Mouse (Mus musculus) MEL (cell line): ENCODE results near the gene Nisch. TPM values are rescaled to one million over a fixed set of nuclear protein-coding genes. Genes with fewer than 3 reads are reported as not detected.

Source experiments
- DNase-seq: peaks from one replicate; pipeline ENCODE4 v3.0.0; 2011; ENCODE audit warnings: low read depth, low spot score
- H3K27ac ChIP-seq: 2 replicates; pipeline ENCODE4 v1.5.1; 2012; ENCODE audit warnings: low read depth, mild to moderate bottlenecking, control low read depth, low read length, moderate library complexity; ENCODE audit not compliant: control insufficient read depth
- H3K27me3 ChIP-seq, 2 experiments: fragments of 150-350 bp in 1 of 2; sonication (generic) in 1 of 2; 2 replicates each; pipeline ENCODE4 v1.6.1; 2012; ENCODE audit warnings: low read length in 2 of 2, mild to moderate bottlenecking in 2 of 2, improper control_type of control experiment in 1 of 2, moderate library complexity in 1 of 2; ENCODE audit not compliant: insufficient read depth in 2 of 2, control insufficient read depth in 1 of 2
- H3K36me3 ChIP-seq, 2 experiments: 2 replicates each; pipeline ENCODE4 v1.6.1; 2012 to 2014; ENCODE audit warnings: low read length in 2 of 2, improper control_type of control experiment in 1 of 2, inconsistent platforms in 1 of 2, mild to moderate bottlenecking in 1 of 2; ENCODE audit not compliant: insufficient read depth in 2 of 2, control insufficient read depth in 1 of 2
- H3K4me1 ChIP-seq, 2 experiments: fragments of 150-350 bp in 1 of 2; sonication (generic) in 1 of 2; 2 replicates each; pipeline ENCODE4 v1.6.1; 2012; ENCODE audit warnings: low read length in 2 of 2, improper control_type of control experiment in 1 of 2, mild to moderate bottlenecking in 1 of 2; ENCODE audit not compliant: insufficient read depth in 2 of 2, control insufficient read depth in 1 of 2
- H3K4me3 ChIP-seq, 2 experiments: fragments of 150-350 bp in 1 of 2; sonication (generic) in 1 of 2; 2 replicates each; pipeline ENCODE4 v1.5.1; 2012; ENCODE audit warnings: low read depth in 2 of 2, low read length in 2 of 2, mild to moderate bottlenecking in 2 of 2, moderate library complexity in 2 of 2, control low read depth in 1 of 2, improper control_type of control experiment in 1 of 2; ENCODE audit not compliant: control insufficient read depth in 1 of 2, insufficient read depth in 1 of 2
- H3K79me2 ChIP-seq: 2 replicates; pipeline ENCODE4 v1.6.1; 2012; ENCODE audit warnings: mild to moderate bottlenecking, low read length, moderate library complexity; ENCODE audit not compliant: control insufficient read depth, poor library complexity, insufficient read depth
- H3K9ac ChIP-seq: 2 replicates; pipeline ENCODE4 v1.6.1; 2012; ENCODE audit warnings: low read depth, mild to moderate bottlenecking, control low read depth, low read length, moderate library complexity; ENCODE audit not compliant: control insufficient read depth, poor library complexity, severe bottlenecking
- H3K9me3 ChIP-seq: fragments of 150-350 bp; sonication (generic); replicated peaks from 2 replicates; pipeline ENCODE4 v1.6.1; 2012; ENCODE audit warnings: mild to moderate bottlenecking, low read length, improper control_type of control experiment, moderate library complexity; ENCODE audit not compliant: insufficient read depth
- BHLHE40 ChIP-seq: IDR thresholded peaks from 2 replicates; pipeline ENCODE4 v1.6.1; 2012; ENCODE audit warnings: low read depth, mild to moderate bottlenecking, inconsistent platforms, low read length, improper control_type of control experiment, borderline replicate concordance
- CHD1 ChIP-seq: IDR thresholded peaks from 2 replicates; pipeline ENCODE4 v1.6.1; 2012; ENCODE audit warnings: low read depth, mild to moderate bottlenecking, inconsistent platforms, low read length, improper control_type of control experiment
- CTCF ChIP-seq, 3 experiments: IDR thresholded peaks in 2 of 3; conservative IDR thresholded peaks in 1 of 3; 2 replicates each; pipeline ENCODE4 v1.5.1; 2011 to 2012; ENCODE audit warnings: low read length in 3 of 3, low read depth in 2 of 3, mild to moderate bottlenecking in 2 of 3, improper control_type of control experiment in 1 of 3, inconsistent platforms in 1 of 3, mixed read lengths in 1 of 3, moderate library complexity in 1 of 3; ENCODE audit not compliant: control insufficient read depth in 1 of 3, insufficient read depth in 1 of 3, poor library complexity in 1 of 3, severe bottlenecking in 1 of 3
- GATA1 ChIP-seq: IDR thresholded peaks from 2 replicates; pipeline ENCODE4 v1.6.1; 2011; ENCODE audit warnings: low read depth, low read length, improper control_type of control experiment
- HCFC1 ChIP-seq: IDR thresholded peaks from 2 replicates; pipeline ENCODE4 v1.6.1; 2012; ENCODE audit warnings: low read depth, mild to moderate bottlenecking, inconsistent platforms, low read length, improper control_type of control experiment, moderate library complexity
- JUND ChIP-seq: IDR thresholded peaks from 2 replicates; pipeline ENCODE4 v1.6.1; 2011; ENCODE audit warnings: low read depth, mild to moderate bottlenecking, improper control_type of control experiment, low read length
- KAT2A ChIP-seq: conservative IDR thresholded peaks from 2 replicates; pipeline ENCODE4 v1.6.1; 2012; ENCODE audit warnings: low read depth, low read length, improper control_type of control experiment, inconsistent platforms
- MAZ ChIP-seq: IDR thresholded peaks from 2 replicates; pipeline ENCODE4 v1.6.1; 2012; ENCODE audit warnings: low read depth, mild to moderate bottlenecking, inconsistent platforms, low read length, improper control_type of control experiment
- MEF2A ChIP-seq: IDR thresholded peaks from 2 replicates; pipeline ENCODE4 v1.6.1; 2014; ENCODE audit warnings: low read depth, mild to moderate bottlenecking, inconsistent platforms, low read length, improper control_type of control experiment; ENCODE audit not compliant: poor library complexity, insufficient replicate concordance, severe bottlenecking; ENCODE audit errors: extremely low read depth
- MYC ChIP-seq: IDR thresholded peaks from 2 replicates; pipeline ENCODE4 v1.6.1; 2011; ENCODE audit warnings: low read depth, mild to moderate bottlenecking, low read length, improper control_type of control experiment, moderate library complexity
- NELFE ChIP-seq: IDR thresholded peaks from 2 replicates; pipeline ENCODE4 v1.6.1; 2011; ENCODE audit warnings: low read depth, low read length, improper control_type of control experiment
- RAD21 ChIP-seq: IDR thresholded peaks from 2 replicates; pipeline ENCODE4 v1.6.1; 2011; ENCODE audit warnings: mild to moderate bottlenecking, low read depth, low read length, improper control_type of control experiment
- UBTF ChIP-seq: IDR thresholded peaks from 2 replicates; pipeline ENCODE4 v1.6.1; 2012; ENCODE audit warnings: low read depth, mild to moderate bottlenecking, inconsistent platforms, low read length, improper control_type of control experiment, moderate library complexity, borderline replicate concordance; ENCODE audit not compliant: insufficient read depth
- USF1 ChIP-seq: IDR thresholded peaks from 2 replicates; pipeline ENCODE4 v1.6.1; 2014; ENCODE audit warnings: low read depth, mild to moderate bottlenecking, inconsistent platforms, low read length, improper control_type of control experiment, moderate library complexity
- ZC3H11A ChIP-seq: IDR thresholded peaks from 2 replicates; pipeline ENCODE4 v1.6.1; 2012; ENCODE audit warnings: low read depth, mild to moderate bottlenecking, inconsistent platforms, low read length, improper control_type of control experiment
- ZMIZ1 ChIP-seq: IDR thresholded peaks from 2 replicates; pipeline ENCODE4 v1.6.1; 2012; ENCODE audit warnings: low read depth, mild to moderate bottlenecking, inconsistent platforms, low read length, improper control_type of control experiment, moderate library complexity
- ZNF384 ChIP-seq: IDR thresholded peaks from 2 replicates; pipeline ENCODE4 v1.6.1; 2012; ENCODE audit warnings: low read depth, mild to moderate bottlenecking, inconsistent platforms, low read length, improper control_type of control experiment
- polyA plus RNA-seq, 2 experiments: library from polyadenylated mRNA; stranded (reverse) in 1 of 2; unstranded in 1 of 2; fragments of >175 nt in 1 of 2; fragments of >200 nt in 1 of 2; gene quantifications; 2 replicates each; pipeline versions ENCODE4 v1.2.1 to v1.2.4; 2012; ENCODE audit warnings: low replicate concordance in 2 of 2, low read depth in 1 of 2; ENCODE audit not compliant: insufficient read length in 2 of 2, insufficient read depth in 1 of 2, missing spikeins in 1 of 2
- total RNA-seq: library from RNA; depleted of rRNA; stranded (reverse); fragments of 300-350 nt; gene quantifications from 2 replicates; pipeline ENCODE4 v1.2.3, GENCODE M21; 2012

Gene Nisch
- total and polyA plus RNA-seq, 3 experiments = 53.0 to 154 TPM; not detected in 1

DNA sequence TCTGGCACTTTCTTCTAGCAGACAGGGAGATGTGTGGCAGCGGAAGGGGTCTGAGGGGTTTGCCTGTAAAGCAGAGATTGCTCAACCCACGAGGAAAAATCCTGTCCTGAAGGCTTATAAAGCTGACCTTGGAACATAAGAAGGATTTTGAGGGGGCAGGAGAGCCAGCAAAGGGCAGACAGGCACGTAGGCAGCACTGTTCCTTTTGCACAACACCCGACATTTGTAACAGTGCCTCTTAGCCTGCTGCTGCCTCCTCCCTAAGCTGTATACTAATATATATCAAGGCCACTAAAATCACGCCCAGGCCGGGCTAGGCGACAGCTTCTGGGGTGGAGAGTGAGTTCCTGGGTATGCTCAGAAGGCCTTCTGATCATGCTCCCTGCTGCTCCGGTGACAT is 13.7 kb upstream of the Nisch start:
- no peak overlapping the region for H3K9ac ChIP-seq
- H3K27me3 ChIP-seq = peaks cover 4 to 8% of the 10 kb centered on the region in 2 experiments
- no peak overlapping the region for H3K4me3 ChIP-seq
- DNase-seq = no peak
- no peaks in the 10 kb centered on the region for H3K4me1 ChIP-seq
- H3K9me3 ChIP-seq = no peaks in the 10 kb centered on the region
- no peaks in the 10 kb centered on the region for H3K79me2 ChIP-seq
- no peak for TF ChIP-seq JUND
- no peak for TF ChIP-seq NELFE
- TF ChIP-seq ZNF384 = no peak
- no peak for TF ChIP-seq GATA1
- TF ChIP-seq UBTF = no peak
- no peak for TF ChIP-seq HCFC1
- TF ChIP-seq MYC = no peak
- TF ChIP-seq ZMIZ1 = no peak
- TF ChIP-seq MEF2A = no peak
- TF ChIP-seq ZC3H11A = no peak
- TF ChIP-seq CTCF (IDR thresholded peaks at IDR 0.05 in 2 of 3, conservative IDR thresholded peaks at IDR 0.05 in 1 of 3; ENCODE audit: control insufficient read depth in 1 of 3, insufficient read depth in 1 of 3, low read depth in 2 of 3, low read length in 3 of 3, poor library complexity in 1 of 3, severe bottlenecking in 1 of 3) = no peak
- no peak for TF ChIP-seq CHD1
- TF ChIP-seq KAT2A = no peak
- no peak for TF ChIP-seq MAZ
- TF ChIP-seq BHLHE40 = no peak
- TF ChIP-seq RAD21 = no peak
- TF ChIP-seq USF1 = no peak
- no peaks in the 10 kb centered on the region for H3K36me3 ChIP-seq
- H3K27ac ChIP-seq = no peak overlapping the region

DNA sequence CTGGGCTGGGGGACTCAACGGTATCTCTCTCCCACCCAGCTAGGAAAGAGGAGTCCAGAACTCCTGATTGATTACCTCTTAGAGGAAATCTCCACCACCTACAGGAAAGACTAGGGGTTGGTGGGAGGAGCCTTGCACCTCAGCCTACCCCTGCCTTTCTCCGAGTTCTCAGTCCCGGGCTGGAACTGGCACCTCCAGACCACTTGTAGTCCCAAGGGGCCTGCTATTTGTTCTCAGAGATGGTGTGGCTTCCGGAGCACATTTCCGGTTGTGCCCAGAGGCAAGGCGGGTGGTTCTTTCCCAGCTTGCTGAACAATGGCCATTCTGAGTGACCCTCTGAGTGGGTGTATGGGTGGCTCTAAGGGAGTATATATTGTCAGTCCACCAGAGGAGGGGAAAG is 11.5 kb upstream of the Nisch start:
- no peak for TF ChIP-seq MAZ
- TF ChIP-seq, all 39 proteins: peak for 0
- no peaks in the 10 kb centered on the region for H3K36me3 ChIP-seq
- H3K4me1 ChIP-seq = no peaks in the 10 kb centered on the region
- H3K9ac ChIP-seq = no peak overlapping the region
- H3K9me3 ChIP-seq = no peaks in the 10 kb centered on the region
- no peaks in the 10 kb centered on the region for H3K79me2 ChIP-seq
- no peak overlapping the region for H3K27ac ChIP-seq
- peaks cover 4 to 8% of the 10 kb centered on the region in 2 experiments for H3K27me3 ChIP-seq
- DNase-seq = no peak
- H3K4me3 ChIP-seq = no peak overlapping the region
